Mouse (Mus musculus) thymus, postnatal 0 days (tissue): ENCODE results near the gene Krtcap2. TPM values are rescaled to one million over a fixed set of nuclear protein-coding genes. Genes with fewer than 3 reads are reported as not detected.

Source experiments
- DNase-seq: peaks from one replicate; pipeline ENCODE4 v3.0.0-alpha.2; 2015; ENCODE audit warnings: low spot score
- polyA plus RNA-seq: library from polyadenylated mRNA; unstranded; fragments of >200 nt; fragmentation: Nextera tagmentation; extraction: Ambion mirVana; gene quantifications from 2 replicates; pipeline ENCODE4 v1.2.1, GENCODE M21; 2015

Krtcap2 gene
- polyA plus RNA-seq, 1 experiment from 2014 or later, result 304 TPM

- no peak for DNase-seq
These were observed 20.4 kb upstream of the Krtcap2 start for GRCm38 (mm10) chr3:89225321-89225815.

- DNase-seq, result no peak
These were observed 19.8 kb upstream of the Krtcap2 start for GRCm38 (mm10) chr3:89225918-89226317.

GRCm38 (mm10) chr3:89226361-89226760 is 19.4 kb upstream of the Krtcap2 start:
- DNase-seq, result no peak

- no peak for DNase-seq
These were observed 18.9 kb upstream of the Krtcap2 start, which contains the start of gene Mtx1 for GRCm38 (mm10) chr3:89226900-89227299. Gene Mtx1 (minus strand): TSS chr3:89227088.

GRCm38 (mm10) chr3:89227307-89228179 is 18.2 kb upstream of the Krtcap2 start:
- peak; percentile 48 for DNase-seq

GRCm38 (mm10) chr3:89228180-89228549 is 17.6 kb upstream of the Krtcap2 start:
- DNase-seq, result peak; percentile 84

- no peak for DNase-seq
These were observed 16.9 kb upstream of the Krtcap2 start, which contains the start of gene Muc1 for GRCm38 (mm10) chr3:89228836-89229235. Gene Muc1 (plus strand): TSS chr3:89229057.

GRCm38 (mm10) chr3:89229276-89229675 is 16.5 kb upstream of the Krtcap2 start:
- no peak for DNase-seq

- no peak for DNase-seq
These were observed 15.2 kb upstream of the Krtcap2 start for GRCm38 (mm10) chr3:89230561-89230960.

- DNase-seq, result no peak
These were observed 14.4 kb upstream of the Krtcap2 start for GRCm38 (mm10) chr3:89231345-89231744.

GRCm38 (mm10) chr3:89231772-89232275 is 13.9 kb upstream of the Krtcap2 start:
- no peak for DNase-seq

- DNase-seq, result no peak
These were observed 13.2 kb upstream of the Krtcap2 start for GRCm38 (mm10) chr3:89232614-89233013.

- DNase-seq, result no peak
These were observed 12.1 kb upstream of the Krtcap2 start for GRCm38 (mm10) chr3:89233562-89234110.

- no peak for DNase-seq
These were observed 9.2 kb upstream of the Krtcap2 start for GRCm38 (mm10) chr3:89236516-89236915.

- no peak for DNase-seq
These were observed 8.1 kb upstream of the Krtcap2 start for GRCm38 (mm10) chr3:89237682-89238081.

GRCm38 (mm10) chr3:89238494-89238893 is 7.3 kb upstream of the Krtcap2 start:
- DNase-seq, result no peak

GRCm38 (mm10) chr3:89242331-89242895 is 3.4 kb upstream of the Krtcap2 start:
- peak; percentile 26 for DNase-seq

GRCm38 (mm10) chr3:89243609-89244008 is 2.2 kb upstream of the Krtcap2 start:
- DNase-seq, result peak; percentile 83

- DNase-seq, result no peak
These were observed 1.4 kb upstream of the Krtcap2 start for GRCm38 (mm10) chr3:89244158-89244981.

- peak; percentile 71 for DNase-seq
These were observed 631 bp upstream of the Krtcap2 start for GRCm38 (mm10) chr3:89244982-89245687.
